Mouse (Mus musculus): ENCODE measurements around the gene Engase.

DNA sequence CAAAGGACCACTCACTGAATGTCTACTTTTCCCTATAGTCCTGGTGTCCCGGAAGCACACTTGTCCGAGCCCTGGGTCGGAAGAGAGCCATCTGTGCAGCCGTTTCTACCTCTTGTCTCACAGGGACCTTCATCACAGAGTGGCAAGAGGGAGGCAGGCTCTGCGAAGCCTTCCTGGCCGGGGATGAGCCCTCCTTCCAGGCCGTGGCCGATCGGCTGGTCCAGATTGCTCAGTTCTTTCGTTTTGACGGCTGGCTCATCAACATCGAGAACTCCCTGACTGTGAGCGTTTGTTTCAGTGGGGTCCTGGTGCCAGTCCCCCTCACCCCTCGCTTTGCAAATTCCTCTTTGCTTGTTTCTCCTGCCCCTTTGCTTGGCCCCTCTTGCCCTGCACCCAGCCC is 5.1 kb downstream of the Engase start:
- TF ChIP-seq CTCF (IDR thresholded peaks at IDR 0.05; ENCODE audit: control insufficient read depth, insufficient read depth, insufficient replicate concordance, low read depth, low read length) (no peak), POLR2A (IDR thresholded peaks at IDR 0.05; ENCODE audit: control insufficient read depth, low read depth, low read length) (no peak)

All from testis, adult 2 months (tissue).